Mouse (Mus musculus) ES-CJ7 (cell line): Measurements from ENCODE around the gene Odf2.
A peak's percentile ranks its signal among the peaks of the same experiment; 100 is the strongest.

Source experiments
- DNase-seq: peaks from one replicate; pipeline ENCODE4 v3.0.0; 2011; ENCODE audit warnings: low read depth, low spot score

Gene Odf2

DNA sequence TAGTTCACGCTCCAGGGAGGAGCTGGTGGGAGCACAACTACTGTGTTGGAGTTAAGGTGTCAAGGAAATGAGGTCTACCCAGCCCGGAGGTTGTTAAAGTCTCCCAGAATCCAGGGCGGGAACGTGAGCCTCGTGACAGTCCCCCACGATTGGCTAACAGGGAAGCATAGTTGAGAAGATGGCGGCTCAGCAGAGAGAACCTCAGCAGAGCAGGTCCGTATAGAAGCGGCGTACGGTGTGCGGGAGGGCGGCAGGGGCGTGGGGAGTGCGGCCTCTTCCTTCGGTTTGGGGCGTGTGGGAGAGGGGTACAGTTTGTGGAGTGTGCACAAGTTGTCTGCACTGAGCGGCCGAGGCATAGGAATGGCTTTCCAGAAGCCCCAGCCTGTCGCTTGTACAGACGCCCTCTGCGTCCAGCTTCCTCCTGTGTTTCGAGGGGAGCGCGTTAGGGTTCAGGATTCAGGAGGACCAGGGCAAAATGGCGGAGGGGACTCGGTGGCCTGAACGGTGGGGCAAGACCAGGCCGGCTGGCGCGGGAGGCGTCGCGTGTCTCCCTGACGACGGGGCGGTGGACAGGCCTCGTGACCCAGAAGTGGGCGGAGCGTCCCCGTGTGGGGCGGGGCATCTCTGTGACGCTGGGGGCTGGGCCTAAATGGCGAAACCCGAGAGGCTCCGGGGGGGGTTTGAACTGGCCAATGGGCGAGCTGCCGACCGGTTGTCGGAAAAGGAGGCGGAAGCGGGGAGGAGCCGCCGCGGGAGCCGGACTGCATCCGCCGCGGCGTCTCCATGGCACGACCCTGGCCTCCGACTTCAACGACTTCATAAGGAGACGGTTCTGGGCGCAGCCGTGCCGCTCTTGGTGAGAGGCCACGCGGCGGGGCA, at the start of gene Odf2:
Gene Odf2, plus strand, starts transcription at position 156 of the 879 bp plus-strand sequence.
- DNase-seq: peak; percentile 98

DNA sequence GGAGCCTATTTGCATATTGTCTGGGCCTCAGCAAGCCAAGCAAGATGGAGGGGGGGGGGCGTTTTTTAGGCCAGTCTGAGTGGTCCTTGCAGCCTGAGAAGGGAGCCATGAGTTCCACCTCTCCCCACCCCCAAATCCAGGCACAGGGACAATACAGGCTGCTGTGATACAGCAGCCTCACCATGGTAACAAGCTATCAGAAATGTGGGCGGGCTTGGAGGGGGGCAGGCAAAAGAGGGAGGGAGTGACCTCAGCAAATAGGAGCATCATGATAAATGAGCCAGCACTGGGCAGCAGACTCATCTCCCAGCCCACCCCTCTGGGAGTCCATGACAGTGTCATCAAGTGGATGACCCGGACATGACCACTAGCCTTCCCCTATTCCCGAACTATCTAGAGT, 49.6 kb upstream of the Odf2 start:
- no peak for DNase-seq

- DNase-seq: no peak
These were observed 45.6 kb upstream of the Odf2 start for GRCm38 (mm10) chr2:29843231-29844105.

DNA sequence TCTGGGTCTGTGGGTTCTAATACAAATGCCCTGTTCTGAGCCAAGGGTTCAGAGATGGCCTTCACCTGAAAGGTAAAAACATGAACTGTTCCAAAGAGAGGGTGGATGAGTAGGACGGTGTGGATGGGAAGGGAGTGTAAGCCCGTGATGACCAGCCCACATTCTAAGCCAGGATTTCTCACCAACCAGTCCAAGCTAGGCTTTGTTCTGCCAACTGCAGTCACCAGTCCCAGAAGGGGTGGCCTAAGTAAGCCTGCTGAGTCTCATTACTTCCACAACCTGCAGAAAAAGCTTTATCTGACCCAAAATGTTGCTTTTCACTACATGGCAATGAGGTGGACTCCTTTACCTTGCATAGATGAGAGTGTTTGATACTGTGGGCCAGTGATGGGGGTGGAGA, 44.9 kb upstream of the Odf2 start:
- no peak for DNase-seq

- DNase-seq: no peak
These were observed 44.4 kb upstream of the Odf2 start for GRCm38 (mm10) chr2:29844661-29845060.

- no peak for DNase-seq
These were observed 43.4 kb upstream of the Odf2 start for GRCm38 (mm10) chr2:29845636-29846035.

GRCm38 (mm10) chr2:29846061-29846853, 42.8 kb upstream of the Odf2 start:
- DNase-seq: no peak

DNA sequence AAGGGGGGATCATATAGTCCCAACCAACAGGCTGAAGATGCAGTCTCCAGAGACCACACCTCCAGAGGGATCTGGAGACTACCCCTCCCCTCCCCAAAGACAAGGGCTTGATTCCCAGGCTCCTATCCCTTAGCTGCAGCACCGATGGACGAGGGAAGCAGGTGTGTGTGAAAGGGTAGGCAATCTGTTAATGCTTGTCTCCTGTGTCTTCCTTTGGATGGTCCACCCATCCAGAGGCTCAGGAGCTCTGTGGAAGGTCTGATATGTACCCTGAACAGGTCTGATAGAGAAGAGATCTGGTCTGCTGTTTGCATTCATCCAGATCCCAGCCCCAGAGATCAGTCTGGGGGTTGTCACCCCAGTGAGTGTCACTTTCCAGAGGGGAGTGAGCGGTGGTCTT, 42.1 kb upstream of the Odf2 start:
- DNase-seq: no peak

DNA sequence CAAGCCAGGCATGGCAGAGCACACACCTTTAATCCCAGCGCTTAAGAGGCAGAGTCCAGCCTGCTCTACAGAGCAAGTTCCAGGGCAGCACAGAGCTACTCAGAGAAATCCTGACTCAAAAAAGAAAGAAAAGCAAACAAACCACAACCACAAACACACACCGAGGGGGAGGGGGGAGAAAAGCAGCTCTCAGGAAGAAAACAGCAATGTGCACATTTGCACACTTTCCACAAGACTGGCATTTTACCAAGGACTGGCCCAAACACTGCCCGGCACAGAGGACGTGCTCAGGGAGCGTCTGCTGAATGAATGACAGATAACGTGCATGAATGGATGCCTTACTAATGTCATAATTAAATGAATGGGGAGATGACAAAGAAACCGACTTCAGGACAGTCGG, 40.0 kb upstream of the Odf2 start:
- no peak for DNase-seq

DNA sequence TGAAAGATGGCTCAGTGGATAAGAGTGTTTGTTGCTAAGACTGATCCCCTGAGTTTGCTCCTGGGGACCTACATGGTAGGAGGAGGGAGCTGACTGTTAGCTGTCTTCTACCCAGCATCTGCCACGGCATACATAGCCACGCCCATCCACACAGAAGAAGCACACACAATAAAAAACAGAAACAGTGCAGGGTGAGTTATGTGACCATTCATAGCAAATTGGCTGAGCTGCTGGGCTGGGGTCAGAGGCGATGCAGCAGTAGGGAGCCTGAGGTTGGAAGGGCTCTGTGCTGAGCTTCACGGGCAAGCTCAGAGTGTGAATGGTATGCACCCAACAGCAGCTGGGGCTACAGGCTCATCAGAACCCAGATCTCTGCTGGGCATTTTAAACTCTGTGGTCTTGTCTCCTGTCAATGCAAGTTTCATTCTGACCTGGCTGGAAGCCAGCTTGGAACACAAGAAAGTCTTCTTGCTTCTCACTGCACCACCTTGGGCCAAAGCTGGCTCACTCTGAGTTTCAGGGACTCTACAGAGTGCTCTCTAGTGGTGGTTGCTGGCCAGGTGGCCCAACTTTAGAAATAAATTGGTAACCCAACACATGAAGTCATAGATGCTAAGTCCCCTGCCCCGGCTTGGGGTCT, 39.1 kb upstream of the Odf2 start:
- DNase-seq: no peak

DNA sequence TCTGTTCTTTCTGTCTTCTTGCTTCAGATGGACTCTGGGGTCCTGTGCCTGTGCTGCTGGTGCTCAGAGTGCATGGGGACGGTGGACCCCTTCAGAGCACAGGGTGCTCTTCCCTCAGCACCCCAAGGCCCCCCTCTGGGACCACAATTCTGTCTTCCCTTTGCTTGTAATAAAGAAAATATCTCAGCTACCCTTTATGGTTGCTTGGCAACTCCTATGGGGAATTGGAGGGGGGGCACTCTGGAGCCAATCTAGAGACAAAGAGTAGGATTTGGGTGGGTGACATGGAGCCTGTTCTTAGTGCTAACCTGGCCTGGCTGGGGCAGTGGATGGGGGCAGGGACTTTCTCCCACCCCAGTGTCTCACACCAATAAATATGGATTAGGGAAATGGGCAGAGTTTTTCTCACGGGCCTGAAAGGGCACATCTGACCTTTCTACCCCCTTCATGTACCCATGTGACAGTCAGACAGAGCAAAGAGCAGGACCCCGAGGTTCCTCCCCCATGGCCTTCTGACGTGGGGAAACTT, 36.0 kb upstream of the Odf2 start:
- DNase-seq: no peak

- no peak for DNase-seq
These were observed 35.3 kb upstream of the Odf2 start for GRCm38 (mm10) chr2:29853736-29854135.

GRCm38 (mm10) chr2:29855585-29856210, 33.3 kb upstream of the Odf2 start:
- DNase-seq: no peak

GRCm38 (mm10) chr2:29856451-29857260, 32.4 kb upstream of the Odf2 start:
- peak; percentile 44 for DNase-seq

GRCm38 (mm10) chr2:29857341-29857740, 31.7 kb upstream of the Odf2 start:
- no peak for DNase-seq

DNA sequence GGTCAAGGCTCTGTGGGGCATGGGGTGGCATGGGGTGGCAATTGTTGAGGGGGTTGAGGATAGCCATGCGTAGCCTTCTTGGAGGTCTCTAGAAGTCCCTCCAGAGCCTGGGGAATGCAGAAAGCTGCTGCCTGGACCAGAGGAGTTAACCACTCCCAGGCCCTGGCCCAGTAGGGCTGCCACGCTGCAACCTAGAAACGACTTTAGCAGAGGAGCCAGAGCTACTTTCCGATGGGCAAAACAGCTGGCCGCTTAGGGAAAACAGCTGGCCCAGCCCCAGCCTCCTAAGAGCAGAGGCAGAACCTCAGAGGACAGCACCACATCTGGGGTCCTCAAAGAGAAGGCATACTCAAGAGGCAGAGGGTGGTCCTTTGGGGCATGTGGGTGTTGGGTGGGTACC, 31.1 kb upstream of the Odf2 start:
- no peak for DNase-seq

GRCm38 (mm10) chr2:29858748-29859473, 30.1 kb upstream of the Odf2 start:
- DNase-seq: peak; percentile 71

GRCm38 (mm10) chr2:29865125-29865524, 23.9 kb upstream of the Odf2 start:
- no peak for DNase-seq
